Mouse (Mus musculus) liver, embryonic 14.5 days (tissue): ENCODE measurements around the gene Flnb. TPM values are rescaled to one million over a fixed set of nuclear protein-coding genes. Genes with fewer than 3 reads are reported as not detected.

Source experiments
- ATAC-seq: fragments of 200-750 bp; cut with Nextera tagmentation; 2 replicates; pipeline ENCODE4 v1.8.0; 2017; ENCODE audit warnings: moderate number of reproducible peaks, mild to moderate bottlenecking, moderate library complexity; ENCODE audit not compliant: insufficient read depth
- DNase-seq, 3 experiments: peaks; one replicate each; pipeline ENCODE4 v3.0.0-alpha.2; 2012 to 2013; ENCODE audit warnings: low read depth in 3 of 3, low spot score in 3 of 3
- H3K27ac ChIP-seq: fragments of 300-500 bp; sonication (generic); 2 replicates; pipeline ENCODE4 v1.5.1; 2014; ENCODE audit warnings: moderate library complexity, mild to moderate bottlenecking, control low read depth, inconsistent platforms
- H3K27me3 ChIP-seq: fragments of 300-500 bp; sonication (generic); 2 replicates; pipeline ENCODE4 v1.6.1; 2014; ENCODE audit warnings: mild to moderate bottlenecking, low read length, moderate library complexity; ENCODE audit not compliant: control insufficient read depth, insufficient read depth
- H3K36me3 ChIP-seq: fragments of 300-500 bp; sonication (generic); replicated peaks from 2 replicates; pipeline ENCODE4 v1.6.1; 2014; ENCODE audit warnings: low read depth; ENCODE audit not compliant: control insufficient read depth, insufficient read depth
- H3K4me1 ChIP-seq, 2 experiments: fragments of 200-500 bp in 1 of 2; fragments of 300-500 bp in 1 of 2; sonication (generic) in 1 of 2; replicated peaks; 2 replicates each; pipeline ENCODE4 v1.6.1; 2012 to 2014; ENCODE audit warnings: antibody characterized with exemption in 1 of 2, inconsistent platforms in 1 of 2, low read length in 1 of 2; ENCODE audit not compliant: control insufficient read depth in 2 of 2, insufficient read depth in 2 of 2
- H3K4me2 ChIP-seq: fragments of 300-500 bp; sonication (generic); 2 replicates; pipeline ENCODE4 v1.6.1; 2014; ENCODE audit warnings: low read depth, mild to moderate bottlenecking, control low read depth, moderate library complexity
- H3K4me3 ChIP-seq, 2 experiments: fragments of 200-500 bp in 1 of 2; fragments of 300-500 bp in 1 of 2; sonication (generic) in 1 of 2; 2 replicates each; pipeline ENCODE4 v1.5.1; 2012 to 2014; ENCODE audit warnings: low read depth in 2 of 2, low read length in 2 of 2, mild to moderate bottlenecking in 2 of 2, control low read depth in 1 of 2, inconsistent platforms in 1 of 2, moderate library complexity in 1 of 2; ENCODE audit not compliant: insufficient read depth in 1 of 2
- H3K9ac ChIP-seq: fragments of 300-500 bp; sonication (generic); replicated peaks from 2 replicates; pipeline ENCODE4 v1.6.1; 2014; ENCODE audit warnings: mild to moderate bottlenecking, control low read depth, moderate library complexity
- H3K9me3 ChIP-seq: fragments of 300-500 bp; sonication (generic); 2 replicates; pipeline ENCODE4 v1.6.1; 2016; ENCODE audit warnings: low read length, mixed read lengths; ENCODE audit not compliant: control insufficient read depth
- CTCF ChIP-seq: IDR thresholded peaks from 2 replicates; pipeline ENCODE4 v1.5.1; 2016; ENCODE audit warnings: antibody characterized with exemption, low read depth, control low read depth
- EP300 ChIP-seq: IDR thresholded peaks from 2 replicates; pipeline ENCODE4 v1.6.1; 2016; ENCODE audit warnings: antibody characterized with exemption, low read depth
- WGBS: fragments of 180-500 bp; shearing (Covaris S2); extraction: QIAGEN DNeasy Blood & Tissue Kit; methylation state at CpG from one replicate; pipeline ENCODE4 v1.1.7; 2014; ENCODE audit not compliant: insufficient replicate concordance; 5-methylcytosine and 5-hydroxymethylcytosine counted together
- polyA plus RNA-seq, 2 experiments: library from polyadenylated mRNA; depleted of rRNA in 1 of 2; stranded (reverse) in 1 of 2; unstranded in 1 of 2; fragments of >200 nt; fragmentation: Nextera tagmentation in 1 of 2; extraction: Ambion mirVana in 1 of 2; gene quantifications; 2 replicates each; pipeline versions ENCODE4 v1.2.1 to v1.2.3; 2012 to 2014

Flnb gene
- polyA plus RNA-seq, 2 experiments: 3.2 to 3.7 TPM

DNA sequence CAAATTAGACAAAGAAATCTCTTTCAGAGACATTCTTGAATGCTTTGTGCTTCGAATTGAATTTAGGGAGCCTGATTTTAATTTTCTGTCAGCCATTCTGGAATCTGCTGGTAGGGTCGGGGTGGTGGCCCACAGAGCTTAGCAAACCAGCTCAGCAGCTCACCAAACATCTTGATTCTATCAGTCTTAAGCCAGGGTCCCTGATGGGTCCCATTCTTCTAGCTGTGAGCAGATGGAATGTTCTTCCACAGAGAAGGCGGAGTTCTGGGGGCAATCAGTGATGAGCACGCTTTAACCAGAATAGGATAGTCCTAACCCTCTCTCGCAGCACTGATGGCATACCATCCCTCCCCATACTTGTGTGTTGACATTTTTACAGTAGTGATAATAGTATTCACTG lies 37.7 kb downstream of the Flnb start:
- DNase-seq: no peak
- Histone ChIP-seq H3K9ac (no peak overlapping the region), H3K4me1 (peaks cover 3 to 39% of the 10 kb centered on the region in 2 experiments; a peak in 2 of 4 replicates), H3K9me3 (no peaks in the 10 kb centered on the region), H3K27me3 (no peaks in the 10 kb centered on the region), H3K4me3 (no peak overlapping the region), H3K36me3 (no peaks in the 10 kb centered on the region), H3K27ac (no peak overlapping the region), H3K4me2 (no peak overlapping the region)
- TF ChIP-seq CTCF (no peak), EP300 (no peak)
- ATAC-seq: no peak
- 70% methylated on average over 5 of the region's 5 CpGs for WGBS

DNA sequence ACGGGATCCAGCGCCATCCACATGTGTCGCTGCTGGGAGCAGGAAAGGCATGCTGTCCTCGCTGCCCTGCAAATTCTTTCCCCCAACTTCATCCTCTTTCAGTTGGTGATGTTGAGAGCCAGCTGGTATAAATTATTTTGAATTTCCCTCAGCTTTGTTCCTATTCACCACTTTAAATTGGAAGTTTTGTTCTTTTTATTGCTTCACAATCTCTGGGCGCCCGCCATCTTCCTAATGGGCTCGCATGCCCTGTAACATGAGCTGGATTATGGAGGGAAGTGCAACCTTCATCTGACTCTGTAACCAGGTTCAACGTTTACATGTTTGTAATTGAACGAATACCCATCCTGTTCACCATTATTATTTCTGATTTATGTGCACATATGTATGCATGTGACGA lies 38.6 kb downstream of the Flnb start:
- Histone ChIP-seq H3K9me3 (no peaks in the 10 kb centered on the region), H3K4me1 (peaks cover 0 to 31% of the 10 kb centered on the region in 2 experiments; a peak in 2 of 4 replicates), H3K4me2 (no peak overlapping the region), H3K36me3 (no peaks in the 10 kb centered on the region), H3K9ac (no peak overlapping the region), H3K4me3 (no peak overlapping the region), H3K27ac (no peak overlapping the region), H3K27me3 (no peaks in the 10 kb centered on the region)
- DNase-seq: no peak
- no peak for TF ChIP-seq CTCF
- no peak for TF ChIP-seq EP300
- 75% methylated on average over 10 of the region's 10 CpGs for WGBS
- no peak for ATAC-seq

DNA sequence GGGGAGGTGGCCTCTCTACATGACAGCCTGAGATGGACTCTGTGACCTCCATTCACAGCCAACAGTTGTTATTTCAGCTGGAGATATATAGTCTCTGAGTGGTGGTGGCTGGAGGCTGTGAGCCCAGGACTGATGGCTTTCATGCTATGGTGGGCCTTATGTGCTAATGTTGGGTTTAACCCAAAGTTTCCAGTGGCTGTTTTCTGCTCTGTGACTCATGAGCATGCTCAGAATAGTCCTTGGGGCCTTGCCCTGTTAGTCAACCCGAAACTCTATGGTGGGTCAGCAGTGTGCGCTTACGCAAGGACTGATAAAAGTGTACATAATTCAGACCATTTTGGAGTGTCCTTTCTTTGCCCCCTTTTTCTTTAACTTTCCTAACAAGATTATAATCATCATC lies 40.1 kb downstream of the Flnb start:
- Histone ChIP-seq H3K36me3 (no peaks in the 10 kb centered on the region), H3K9ac (no peak overlapping the region), H3K27me3 (no peaks in the 10 kb centered on the region), H3K27ac (no peak overlapping the region), H3K4me2 (no peak overlapping the region), H3K4me1 (peaks cover 0 to 24% of the 10 kb centered on the region in 2 experiments; a peak in 2 of 4 replicates), H3K4me3 (no peak overlapping the region), H3K9me3 (no peaks in the 10 kb centered on the region)
- 79% methylated on average over 3 of the region's 3 CpGs for WGBS
- TF ChIP-seq EP300 (no peak), CTCF (no peak)
- ATAC-seq (no peak), DNase-seq (no peak)

DNA sequence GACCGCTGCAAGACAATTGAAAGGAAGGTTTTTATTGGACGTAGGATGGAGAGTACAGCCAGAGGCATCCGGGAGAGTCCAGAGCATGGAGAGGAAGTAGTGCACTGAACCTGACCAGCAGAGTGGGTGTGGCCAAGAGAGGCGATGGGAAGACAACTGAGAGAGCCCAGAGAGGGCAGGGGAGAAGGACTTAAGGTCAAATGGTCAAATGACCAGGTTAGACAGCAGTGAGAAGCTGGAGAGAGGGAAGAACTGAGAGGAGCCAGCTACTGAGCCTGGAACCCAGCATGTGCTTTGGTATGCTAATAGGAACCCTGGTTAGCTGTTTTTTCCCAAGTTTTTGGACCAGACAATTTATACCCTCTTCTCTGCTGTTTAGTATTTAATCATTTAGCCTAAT lies 40.7 kb downstream of the Flnb start:
- no peak overlapping the region for H3K4me2 ChIP-seq
- 23% methylated on average over 4 of the region's 4 CpGs for WGBS
- ATAC-seq (no peak), DNase-seq (no peak)
- no peaks in the 10 kb centered on the region for H3K9me3 ChIP-seq
- peaks cover 0 to 26% of the 10 kb centered on the region in 2 experiments; a peak in 2 of 4 replicates for H3K4me1 ChIP-seq
- no peaks in the 10 kb centered on the region for H3K36me3 ChIP-seq
- H3K27ac ChIP-seq: no peak overlapping the region
- TF ChIP-seq EP300 (no peak), CTCF (no peak)
- no peak overlapping the region for H3K9ac ChIP-seq
- H3K4me3 ChIP-seq: no peak overlapping the region
- no peaks in the 10 kb centered on the region for H3K27me3 ChIP-seq

DNA sequence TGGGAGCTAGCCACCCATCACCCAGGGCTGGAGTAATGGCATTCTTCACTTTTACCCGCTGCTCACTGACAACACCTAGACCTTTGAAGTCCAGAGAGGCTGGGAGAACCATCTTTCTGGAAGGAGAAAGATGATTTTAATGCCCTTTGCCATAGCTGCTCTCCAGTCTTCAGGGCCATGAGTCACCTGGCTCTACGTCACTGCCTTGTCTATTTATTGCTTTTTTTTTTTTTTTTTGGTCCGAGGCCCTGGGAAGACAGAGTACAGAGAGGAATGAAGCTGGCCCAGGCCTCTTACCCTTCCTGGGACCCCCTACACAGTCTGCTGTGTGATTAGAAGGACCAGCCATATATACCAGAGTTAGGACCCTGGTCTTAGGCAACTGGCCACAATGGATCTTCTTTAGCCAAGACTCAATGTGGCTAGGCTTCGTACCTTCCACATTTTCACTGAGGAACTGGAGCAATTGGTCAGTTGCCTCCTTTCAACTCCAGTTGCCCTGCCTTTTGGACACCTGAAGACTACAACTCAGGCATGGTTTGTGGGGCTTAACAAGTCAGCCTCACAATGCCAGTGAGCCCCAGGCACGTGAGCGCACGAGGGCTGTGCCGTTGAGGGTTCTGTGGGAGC lies 42.9 kb downstream of the Flnb start:
- no peaks in the 10 kb centered on the region for H3K9me3 ChIP-seq

More for the DNA sequence above, 42.9 kb downstream of the Flnb start:
- DNase-seq: no peak
- Histone ChIP-seq H3K4me2 (no peak overlapping the region), H3K27ac (no peak overlapping the region), H3K27me3 (no peaks in the 10 kb centered on the region), H3K4me1 (peaks cover 0 to 17% of the 10 kb centered on the region in 2 experiments; a peak in 2 of 4 replicates), H3K36me3 (no peaks in the 10 kb centered on the region), H3K9ac (no peak overlapping the region), H3K4me3 (no peak overlapping the region)
- TF ChIP-seq EP300 (no peak), CTCF (no peak)
- no peak for ATAC-seq
- WGBS: 72% methylated on average over 8 of the region's 8 CpGs
